12 mouse cellular contexts compared by ENCODE assay signal in the genomic region with DNA sequence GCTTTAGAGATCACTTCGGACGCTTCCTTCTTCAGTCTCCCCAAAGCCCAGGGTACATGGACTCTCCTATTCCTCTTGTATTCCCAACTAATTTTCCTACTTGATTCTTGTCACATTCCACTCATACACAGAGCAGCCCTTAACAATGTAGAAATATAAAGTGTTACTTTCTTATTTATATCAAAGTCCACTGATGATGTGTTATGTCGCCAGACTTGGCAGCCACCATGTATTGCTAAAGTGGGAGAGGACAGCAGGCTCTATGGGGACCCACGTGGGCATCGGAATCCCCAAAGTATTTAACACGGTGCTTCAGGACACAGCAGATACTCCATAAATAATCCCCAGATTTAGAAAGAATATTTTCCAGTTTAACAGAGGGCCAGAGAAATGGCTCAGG.
"Had no signal": no experiment of that assay in that cellular context is flagged by ENCODE, and none has a peak within 500 bp of the region (broad histone marks: within the 10 kb centered on the region; RNA-seq: fewer than 3 reads in every experiment).

No protein-coding gene starts in this region.

- H3K4me2 ChIP-seq: limb, embryonic 15.5 days; midbrain, embryonic 12.5 days; stomach, embryonic 15.5 days had no signal

- H3K4me3 ChIP-seq: limb, embryonic 15.5 days; megakaryocyte, embryonic 14.5 days; midbrain, embryonic 12.5 days; stomach, embryonic 15.5 days had no signal

- DNase-seq: kidney, adult 11 months; layer of hippocampus, adult 9-11 months; layer of hippocampus, postnatal 36 days; right cerebral cortex, postnatal 14 days; thymus, adult 2 months; thymus, postnatal 36 days had no signal

- H3K27me3 ChIP-seq: limb, embryonic 15.5 days; megakaryocyte, embryonic 14.5 days; stomach, embryonic 15.5 days had no signal

- H3K9me3 ChIP-seq: limb, embryonic 15.5 days; megakaryocyte, embryonic 14.5 days; midbrain, embryonic 12.5 days; stomach, embryonic 15.5 days had no signal

- H3K9ac ChIP-seq: limb, embryonic 15.5 days; liver, embryonic 14.5 days; midbrain, embryonic 12.5 days; stomach, embryonic 15.5 days had no signal

- H3K27ac ChIP-seq: kidney, postnatal 0 days; limb, embryonic 15.5 days; liver, embryonic 14.5 days; midbrain, embryonic 12.5 days had no signal
